Mouse (Mus musculus) large intestine, adult 2 months (tissue): Measurements from ENCODE around the gene Ptgds. TPM values are rescaled to one million over a fixed set of nuclear protein-coding genes. Genes with fewer than 3 reads are reported as not detected.

Experiments used
- DNase-seq: peaks from one replicate; pipeline ENCODE4 v3.0.0-alpha.2; 2012; ENCODE audit warnings: low read depth, low spot score
- WGBS: fragments of 180-500 bp; shearing (Covaris S2); methylation state at CpG from one replicate; pipeline ENCODE4 v1.1.7; 2018; 5-methylcytosine and 5-hydroxymethylcytosine counted together
- polyA plus RNA-seq: library from polyadenylated mRNA; depleted of rRNA; stranded (reverse); fragments of >200 nt; gene quantifications from 2 replicates; pipeline ENCODE4 v1.2.3, GENCODE M21; 2012

Gene Ptgds
- polyA plus RNA-seq, 1 experiment, result 0.53 TPM

GRCm38 (mm10) chr2:25484901-25485647, 15.2 kb upstream of the Ptgds start:
- WGBS, result 30% methylated on average over 11 of the region's 11 CpGs
- no peak for DNase-seq

- no peak for DNase-seq
- WGBS, result 26% methylated on average over 7 of the region's 7 CpGs
Measured at GRCm38 (mm10) chr2:25482969-25483368, 13.1 kb upstream of the Ptgds start.

- no peak for DNase-seq
Measured at GRCm38 (mm10) chr2:25480541-25480940, 10.7 kb upstream of the Ptgds start.

GRCm38 (mm10) chr2:25479551-25480311, 9.9 kb upstream of the Ptgds start:
- no peak for DNase-seq
- 51% methylated on average over 10 of the region's 10 CpGs for WGBS

More at GRCm38 (mm10) chr2:25480541-25480940, 10.7 kb upstream of the Ptgds start:
- WGBS, result 92% methylated on average over 1 of the region's 1 CpGs

- 95% methylated on average over 3 of the region's 3 CpGs for WGBS
- no peak for DNase-seq
Measured at GRCm38 (mm10) chr2:25477967-25478675, 8.3 kb upstream of the Ptgds start.

- WGBS, result 88% methylated on average over 8 of the region's 8 CpGs
- no peak for DNase-seq
Measured at GRCm38 (mm10) chr2:25477541-25477940, 7.7 kb upstream of the Ptgds start.

- DNase-seq, result no peak
- WGBS, result 79% methylated on average over 2 of the region's 2 CpGs
Measured at GRCm38 (mm10) chr2:25472550-25472949, 2.7 kb upstream of the Ptgds start.

- 78% methylated on average over 10 of the region's 10 CpGs for WGBS
- no peak for DNase-seq
Measured at GRCm38 (mm10) chr2:25468962-25469915, 607 bp downstream of the Ptgds start.

GRCm38 (mm10) chr2:25467606-25468303, 2.1 kb downstream of the Ptgds start:
- no peak for DNase-seq
- 82% methylated on average over 14 of the region's 14 CpGs for WGBS

GRCm38 (mm10) chr2:25465816-25466635, 3.8 kb downstream of the Ptgds start:
- no peak for DNase-seq
- 55% methylated on average over 10 of the region's 10 CpGs for WGBS

- DNase-seq, result no peak
- WGBS, result 70% methylated on average over 2 of the region's 2 CpGs
Measured at GRCm38 (mm10) chr2:25465256-25465655, 4.6 kb downstream of the Ptgds start.

- DNase-seq, result no peak
- WGBS, result 87% methylated on average over 3 of the region's 3 CpGs
Measured at GRCm38 (mm10) chr2:25463630-25464029, 6.2 kb downstream of the Ptgds start.

GRCm38 (mm10) chr2:25461407-25461806, 8.4 kb downstream of the Ptgds start:
- WGBS, result 19% methylated on average over 3 of the region's 3 CpGs
- DNase-seq, result no peak

GRCm38 (mm10) chr2:25460551-25461309, 9.1 kb downstream of the Ptgds start, which contains the start of gene Paxx:
Paxx (minus strand) TSS chr2:25461094.
- peak; percentile 96 for DNase-seq
- 1% methylated on average over 48 of the region's 48 CpGs for WGBS

- WGBS, result 18% methylated on average over 5 of the region's 5 CpGs
Measured at GRCm38 (mm10) chr2:25460135-25460534, 9.7 kb downstream of the Ptgds start.

GRCm38 (mm10) chr2:25458911-25459310, 10.9 kb downstream of the Ptgds start:
- DNase-seq, result peak; percentile 57
- WGBS, result 37% methylated on average over 5 of the region's 5 CpGs

More at GRCm38 (mm10) chr2:25460135-25460534, 9.7 kb downstream of the Ptgds start:
- DNase-seq, result peak; percentile 27
